Mouse (Mus musculus) left cerebral cortex, postnatal 36 days (tissue): ENCODE measurements around the gene Stra6l. TPM values are rescaled to one million over a fixed set of nuclear protein-coding genes. Genes with fewer than 3 reads are reported as not detected.

ENCODE experiments used
- DNase-seq, 2 experiments: peaks; one replicate each; pipeline ENCODE4 v3.0.0; 2021 to 2022; ENCODE audit warnings: low spot score in 2 of 2, mixed read lengths in 1 of 2
- intact Hi-C: fragments of 180-260 bp; cut with DNase I; formaldehyde crosslinking; loops from one replicate; pipeline ENCODE4 v1.15.1; 2025
- total RNA-seq, 2 experiments: library from RNA; stranded (reverse); gene quantifications; 2 replicates each; pipeline ENCODE4 v1.2.3; 2021

Gene Stra6l
- total RNA-seq, 2 experiments from 2014 or later, result not detected

GRCm38 (mm10) chr4:45829907-45830759, 18.3 kb upstream of the Stra6l start:
- intact Hi-C loops, result no loop called here
- DNase-seq, result no peak

GRCm38 (mm10) chr4:45831996-45832395, 16.5 kb upstream of the Stra6l start:
- intact Hi-C loops, result no loop called here
- DNase-seq, result peak; percentile 22 to 42

GRCm38 (mm10) chr4:45833461-45833860, 15.0 kb upstream of the Stra6l start:
- DNase-seq, result no peak
- intact Hi-C loops, result no loop called here

GRCm38 (mm10) chr4:45844355-45844754, 4.1 kb upstream of the Stra6l start:
- peak in 1 of 2 experiments; percentile 34 for DNase-seq
- intact Hi-C loops, result no loop called here

- intact Hi-C loops, result no loop called here
Measured at GRCm38 (mm10) chr4:45846263-45846662, 2.2 kb upstream of the Stra6l start.

GRCm38 (mm10) chr4:45848825-45849156, 327 bp downstream of the Stra6l start:
- no peak for DNase-seq
- intact Hi-C loops, result no loop called here

More at GRCm38 (mm10) chr4:45846263-45846662, 2.2 kb upstream of the Stra6l start:
- DNase-seq, result no peak

GRCm38 (mm10) chr4:45849419-45849818, 955 bp downstream of the Stra6l start:
- no peak for DNase-seq
- intact Hi-C loops, result no loop called here

- intact Hi-C loops, result no loop called here
- DNase-seq, result no peak
Measured at GRCm38 (mm10) chr4:45851640-45852051, 3.2 kb downstream of the Stra6l start.

- intact Hi-C loops, result no loop called here
- no peak for DNase-seq
Measured at GRCm38 (mm10) chr4:45853496-45854246, 5.2 kb downstream of the Stra6l start.

GRCm38 (mm10) chr4:45855803-45856424, 7.5 kb downstream of the Stra6l start:
- intact Hi-C loops, result loop anchor here (5.0 kb wide), 2 partner anchors 34 to 439 kb away; no protein-coding TSS in a partner anchor

GRCm38 (mm10) chr4:45861160-45861559, 12.7 kb downstream of the Stra6l start:
- DNase-seq, result no peak
- intact Hi-C loops, result no loop called here

More at GRCm38 (mm10) chr4:45855803-45856424, 7.5 kb downstream of the Stra6l start:
- peak; percentile 55 to 64 for DNase-seq

- intact Hi-C loops, result no loop called here
- DNase-seq, result no peak
Measured at GRCm38 (mm10) chr4:45867416-45867815, 19.0 kb downstream of the Stra6l start.

- intact Hi-C loops, result no loop called here
- DNase-seq, result no peak
Measured at GRCm38 (mm10) chr4:45869021-45869815, 20.8 kb downstream of the Stra6l start.

GRCm38 (mm10) chr4:45872147-45872546, 23.7 kb downstream of the Stra6l start:
- no peak for DNase-seq
- intact Hi-C loops, result no loop called here

- intact Hi-C loops, result no loop called here
- DNase-seq, result peak; percentile 13 to 14
Measured at GRCm38 (mm10) chr4:45878929-45879328, 30.5 kb downstream of the Stra6l start.

GRCm38 (mm10) chr4:45882521-45882920, 34.1 kb downstream of the Stra6l start:
- intact Hi-C loops, result no loop called here
- DNase-seq, result no peak

GRCm38 (mm10) chr4:45883250-45883649, 34.8 kb downstream of the Stra6l start:
- intact Hi-C loops, result no loop called here
- no peak for DNase-seq

GRCm38 (mm10) chr4:45889487-45889886, 41.0 kb downstream of the Stra6l start:
- no peak for DNase-seq
- intact Hi-C loops, result no loop called here

GRCm38 (mm10) chr4:45890066-45890761, 41.8 kb downstream of the Stra6l start, which contains the start of gene Ccdc180:
TSS of gene Ccdc180 (plus strand) at chr4:45890303.
- DNase-seq, result peak in 1 of 2 experiments; percentile 17
- intact Hi-C loops, result no loop called here
